In the genomic region with DNA sequence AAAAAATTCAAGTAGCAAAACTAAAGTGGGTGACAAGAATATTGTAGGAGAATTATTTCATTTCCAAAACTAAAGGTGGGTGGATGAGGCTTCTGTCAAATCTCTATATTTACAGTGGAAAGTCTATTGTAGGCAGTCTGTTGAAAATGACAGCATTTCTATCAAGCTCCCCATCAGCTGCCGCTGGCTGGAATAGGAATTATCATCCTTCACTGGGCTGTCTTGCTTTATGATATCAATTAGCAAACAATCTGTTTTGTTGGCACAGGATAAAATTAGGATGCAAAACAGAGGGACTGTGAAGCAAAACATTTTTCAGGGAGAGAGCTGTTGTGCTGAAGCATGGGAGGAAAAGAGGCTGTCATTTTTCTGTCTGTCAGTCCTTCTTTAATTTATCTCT, we compare ENCODE assay signal across 14 mouse cellular contexts.
DNase-seq lines count a peak whose midpoint lies in the region; ATAC-seq lines count a peak whose summit lies in the region.
"Had no signal": no experiment of that assay in that cellular context is flagged by ENCODE, and none has a peak within 500 bp of the region (broad histone marks: within the 10 kb centered on the region; RNA-seq: fewer than 3 reads in every experiment).

No protein-coding gene starts in this region.

- peak; percentile 30; the same call in 1 of the 2 replicates for ATAC-seq in hindbrain, embryonic 12.5 days (ENCODE audit: low FRiP score)
- ATAC-seq: lung, postnatal 0 days had no signal

- peaks cover 4% of the 10 kb centered on the region; the same call in 1 of the 2 replicates for H3K4me1 ChIP-seq in hindbrain, embryonic 12.5 days
- peaks cover 23% of the 10 kb centered on the region for H3K4me1 ChIP-seq in midbrain, embryonic 10.5 days
- H3K4me1 ChIP-seq: heart, embryonic 15.5 days; kidney, embryonic 15.5 days had no signal

- DNase-seq in cerebellum, adult 9-10 months = peak; percentile 6
- no peak for DNase-seq in cerebellum, adult 11-12 months
- peak; percentile 70 for DNase-seq in brain, adult 2 months (ENCODE audit: low read depth, low spot score)
- no peak for DNase-seq in midbrain, embryonic 10.5 days (ENCODE audit: low spot score)
- no peak for DNase-seq in thymus, adult 18-20 months
- no peak for DNase-seq in adrenal gland, adult (ENCODE audit: inconsistent age in 2 of 2, low spot score in 1 of 2)
- no peak for DNase-seq in adrenal gland, postnatal 4 days (ENCODE audit: low spot score in 2 of 2)
- DNase-seq: adrenal gland, postnatal 10 days; gastrocnemius, adult 2 months had no signal

- H3K9ac ChIP-seq in hindbrain, embryonic 12.5 days = no peak overlapping the region
- H3K9ac ChIP-seq: heart, embryonic 15.5 days; kidney, embryonic 15.5 days had no signal

- H3K36me3 ChIP-seq in hindbrain, embryonic 12.5 days = no peaks in the 10 kb centered on the region
- no peaks in the 10 kb centered on the region for H3K36me3 ChIP-seq in midbrain, embryonic 10.5 days
- H3K36me3 ChIP-seq: G1E; heart, embryonic 15.5 days; kidney, embryonic 15.5 days had no signal

- H3K27me3 ChIP-seq in hindbrain, embryonic 12.5 days = no peaks in the 10 kb centered on the region
- no peaks in the 10 kb centered on the region for H3K27me3 ChIP-seq in midbrain, embryonic 10.5 days (ENCODE audit: low read depth, poor library complexity, severe bottlenecking)
- H3K27me3 ChIP-seq: heart, embryonic 15.5 days; kidney, embryonic 15.5 days had no signal

- H3K27ac ChIP-seq in hindbrain, embryonic 12.5 days = 0 out of 2 replicates have a peak overlapping the region, but pooled peaks have one; percentile 23
- H3K27ac ChIP-seq in midbrain, embryonic 10.5 days (replicated peaks) = peak overlapping the region; percentile 74
- H3K27ac ChIP-seq: gastrocnemius, adult 2 months; heart, embryonic 15.5 days; kidney, embryonic 15.5 days had no signal

- H3K4me2 ChIP-seq in hindbrain, embryonic 12.5 days (replicated peaks) = no peak overlapping the region
- H3K4me2 ChIP-seq: heart, embryonic 15.5 days; kidney, embryonic 15.5 days had no signal

- 54% methylated on average over 1 of the region's 1 CpGs for WGBS in hindbrain, embryonic 12.5 days
- WGBS in midbrain, embryonic 10.5 days = 54% methylated on average over 1 of the region's 1 CpGs

- no peak overlapping the region for H3K4me3 ChIP-seq in hindbrain, embryonic 12.5 days
- no peak overlapping the region for H3K4me3 ChIP-seq in midbrain, embryonic 10.5 days
- H3K4me3 ChIP-seq: gastrocnemius, adult 2 months; heart, embryonic 15.5 days; kidney, embryonic 15.5 days had no signal

- no peaks in the 10 kb centered on the region for H3K9me3 ChIP-seq in hindbrain, embryonic 12.5 days (replicated peaks)
- no peaks in the 10 kb centered on the region; the same call in 1 of the 2 replicates for H3K9me3 ChIP-seq in midbrain, embryonic 10.5 days (replicated peaks)
- H3K9me3 ChIP-seq: G1E; heart, embryonic 15.5 days; kidney, embryonic 15.5 days had no signal

Comparison
In these comparisons a context has a peak if more than half of its experiments do, and no peak if none do; other contexts are left out.
1. DNase-seq: peak in cerebellum, adult 9-10 months (single experiment) and brain, adult 2 months (single experiment); none in cerebellum, adult 11-12 months (single experiment), midbrain, embryonic 10.5 days (single experiment), thymus, adult 18-20 months (0 of 2), adrenal gland, adult (0 of 2) and adrenal gland, postnatal 4 days (0 of 2).